Mouse (Mus musculus): ENCODE results near the gene Rtn1.

DNA sequence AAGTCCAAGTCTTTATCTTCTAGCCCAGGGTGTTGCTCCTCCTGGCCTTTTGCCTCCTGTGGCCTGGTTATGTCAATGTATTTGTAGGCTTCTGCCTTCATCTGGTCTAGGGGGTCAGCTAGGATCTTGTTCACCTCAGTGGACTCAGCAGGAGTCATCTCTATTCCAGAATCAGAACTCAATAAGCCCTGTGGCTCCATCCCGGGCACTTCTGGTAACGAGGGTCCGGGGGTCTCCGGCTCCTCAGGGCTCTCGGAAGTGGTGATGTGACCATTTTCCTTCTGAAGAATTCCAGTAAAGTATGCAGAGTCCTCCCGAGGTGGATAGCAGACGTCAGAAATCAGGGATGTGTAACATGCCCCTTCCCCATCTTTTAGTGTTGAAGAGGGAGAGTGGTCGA is 100.3 kb downstream of the Rtn1 start:
- TF ChIP-seq CTCF (IDR thresholded peaks at IDR 0.05; ENCODE audit: insufficient read depth, low read depth, low read length) (no peak), POLR2A (IDR thresholded peaks at IDR 0.05; ENCODE audit: insufficient read depth, low read depth, low read length) (no peak)

Measured in olfactory bulb, adult 2 months (tissue).